Mouse (Mus musculus): ENCODE measurements at regions not wholly inside any gene's neighbourhood (a gene's known extent, or its start where the extent isn't known, plus 50 kb on each side); places are given as distances from the start of the nearest gene placed in this dataset.

GRCm38 (mm10) chr12:109911506-109911905 is 311.4 kb upstream of the Rtl1 start:
- TF ChIP-seq CTCF (IDR thresholded peaks at IDR 0.05; ENCODE audit: low read depth) (no peak), EP300 (IDR thresholded peaks at IDR 0.05; ENCODE audit: low read depth) (no peak)

Measured in liver, postnatal 0 days (tissue).